Mouse (Mus musculus): ENCODE data around the gene Pgm3.

DNA sequence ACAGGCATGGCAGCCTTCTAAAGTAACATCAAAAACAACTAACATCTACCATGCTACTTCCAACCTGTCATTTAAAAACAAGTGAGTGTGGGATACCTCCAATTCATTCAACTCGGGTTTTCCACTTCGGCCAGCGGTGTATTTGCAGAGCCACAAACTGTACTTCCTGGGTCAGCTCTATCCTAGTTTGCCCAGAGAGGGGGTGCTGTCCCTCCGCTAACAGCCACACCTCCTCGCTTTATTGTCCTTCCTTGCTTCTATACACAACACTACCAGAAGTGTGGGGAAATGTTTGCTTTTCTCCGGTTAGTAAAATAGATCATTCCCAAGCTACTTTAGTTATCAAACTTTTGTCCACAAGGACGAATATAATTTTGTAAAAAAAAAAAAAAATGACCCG, 696 bp downstream of the Pgm3 start:
- TF ChIP-seq POLR2A (IDR thresholded peaks at IDR 0.05; ENCODE audit: insufficient read depth, low read depth, low read length) (no peak), CTCF (IDR thresholded peaks at IDR 0.05) (no peak)
